Mouse (Mus musculus): ENCODE measurements around the gene 5031439G07Rik. TPM values are rescaled to one million over a fixed set of nuclear protein-coding genes. Genes with fewer than 3 reads are reported as not detected.

The 5031439G07Rik gene
- total RNA-seq, 4 experiments from 2014 or later, result 30.5 to 36.5 (median 33.8) TPM

- DNase-seq (ENCODE audit: low spot score), result no peak
Observed at GRCm38 (mm10) chr15:84995041-84995440, 6.7 kb upstream of the 5031439G07Rik start.

DNA sequence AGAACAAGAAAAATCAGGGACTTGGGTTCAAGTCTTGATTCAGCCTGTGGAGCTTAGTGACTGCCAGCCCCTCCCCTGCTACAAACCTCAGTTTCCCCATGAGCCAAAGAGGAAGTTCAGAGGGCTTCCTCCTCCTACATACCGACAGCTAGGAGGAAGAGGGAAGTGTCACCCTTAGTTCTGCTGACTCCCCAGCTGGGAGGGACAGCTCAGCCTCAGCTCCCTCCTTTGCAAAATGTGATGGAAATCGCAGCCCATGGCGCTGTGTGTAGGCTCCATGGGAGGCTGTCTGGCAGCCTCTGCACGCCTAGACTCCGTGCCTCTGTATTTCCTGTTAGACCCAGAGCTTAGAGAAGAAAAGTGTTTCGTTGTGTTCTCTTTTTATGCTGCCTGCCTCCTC, 6.1 kb upstream of the 5031439G07Rik start:
- DNase-seq (ENCODE audit: low spot score), result no peak

DNA sequence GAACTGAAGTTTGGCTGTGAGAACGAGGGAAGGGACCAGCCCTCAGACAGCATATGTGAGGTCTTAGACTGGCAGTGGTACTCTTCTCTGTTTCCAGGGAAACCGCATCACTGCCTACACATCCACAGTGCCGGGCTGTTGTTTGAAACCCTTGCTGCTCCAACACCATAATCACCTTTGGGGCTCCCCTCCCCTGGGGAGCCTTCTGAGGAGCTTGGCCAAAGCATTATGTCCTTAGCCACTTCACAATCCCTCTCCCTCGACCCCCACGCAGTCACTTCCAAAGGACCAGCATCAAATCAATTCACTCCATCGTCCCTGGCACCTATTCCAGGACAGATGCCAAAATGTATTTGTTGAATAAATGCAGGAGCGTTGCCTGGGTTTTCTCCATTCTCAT, 1.4 kb upstream of the 5031439G07Rik start:
- no peak for DNase-seq (ENCODE audit: low spot score)

- no peak for DNase-seq (ENCODE audit: low spot score)
Observed at GRCm38 (mm10) chr15:84989098-84989497, 747 bp upstream of the 5031439G07Rik start.

- no peak for DNase-seq (ENCODE audit: low spot score)
Observed at GRCm38 (mm10) chr15:84987020-84987815, 1.1 kb downstream of the 5031439G07Rik start.

DNA sequence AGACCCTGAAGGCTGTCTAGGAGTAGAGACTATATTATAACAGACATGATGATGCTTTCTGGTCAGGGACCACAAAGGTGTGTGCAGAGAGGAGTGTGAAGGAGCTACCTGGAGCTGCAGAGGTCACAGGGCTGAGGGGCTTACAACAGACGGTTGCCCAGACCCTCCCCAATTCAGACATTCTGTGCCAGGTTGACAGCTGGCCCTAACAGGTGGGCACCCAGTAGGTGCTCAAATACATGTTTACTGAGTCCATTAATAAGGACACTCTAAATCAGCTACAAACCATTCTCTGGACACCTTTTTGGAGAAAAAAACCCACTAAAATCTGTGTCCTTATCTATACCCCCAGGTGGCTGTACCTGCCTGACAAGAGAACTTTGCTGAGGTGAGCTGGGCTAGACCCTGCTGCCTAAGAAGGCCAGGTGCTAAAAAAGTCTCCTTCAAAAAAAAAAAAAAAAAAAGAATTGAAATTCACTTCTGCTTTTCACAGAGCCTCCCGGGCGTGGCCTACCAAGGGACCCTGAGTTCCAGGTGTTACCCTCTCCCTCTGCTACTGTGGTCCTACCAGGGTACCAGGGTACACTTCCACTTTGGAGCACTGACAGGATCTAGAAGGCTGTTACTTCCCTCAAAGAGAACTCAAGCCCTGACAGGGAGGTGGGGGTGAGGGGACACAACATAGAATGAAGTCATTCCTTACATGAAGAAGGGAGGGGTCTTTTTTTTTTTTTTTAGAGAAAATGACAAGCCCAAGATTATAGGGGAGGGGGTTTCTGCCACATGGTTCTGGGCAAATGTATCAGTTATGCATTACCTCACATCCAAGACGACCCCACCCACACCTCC, 2.0 kb downstream of the 5031439G07Rik start:
- DNase-seq (ENCODE audit: low spot score), result no peak

DNA sequence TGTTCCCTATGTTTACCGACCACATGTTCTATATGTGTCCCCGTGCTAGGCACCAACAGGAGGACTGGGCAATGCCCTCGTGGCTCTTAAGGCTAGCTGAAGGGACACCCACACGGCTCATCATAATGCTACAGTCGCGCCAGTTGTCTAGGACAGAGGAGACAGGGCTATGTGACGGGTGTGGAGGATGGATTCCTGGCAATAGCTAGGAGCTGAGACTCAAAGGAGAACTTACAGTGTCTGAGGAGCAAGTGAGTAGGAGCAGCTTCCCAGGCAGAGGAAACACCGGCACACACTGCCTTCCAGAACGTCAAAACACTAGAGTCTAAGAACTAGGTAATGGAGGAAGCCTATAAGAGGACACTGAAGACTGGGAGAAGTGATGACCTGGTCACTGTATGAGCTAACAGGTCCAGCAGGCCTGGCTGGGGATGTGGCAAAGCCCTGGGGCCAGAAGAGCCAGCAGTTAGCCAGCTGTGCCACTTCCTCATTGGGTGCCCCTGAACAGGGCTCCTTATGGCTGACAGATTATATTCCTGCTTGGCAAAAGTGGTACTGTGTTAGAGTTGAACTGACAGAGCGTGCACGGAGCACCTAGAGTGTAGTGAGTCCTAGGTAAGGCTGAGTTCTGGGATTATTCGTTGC, 2.7 kb downstream of the 5031439G07Rik start:
- no peak for DNase-seq (ENCODE audit: low spot score)

DNA sequence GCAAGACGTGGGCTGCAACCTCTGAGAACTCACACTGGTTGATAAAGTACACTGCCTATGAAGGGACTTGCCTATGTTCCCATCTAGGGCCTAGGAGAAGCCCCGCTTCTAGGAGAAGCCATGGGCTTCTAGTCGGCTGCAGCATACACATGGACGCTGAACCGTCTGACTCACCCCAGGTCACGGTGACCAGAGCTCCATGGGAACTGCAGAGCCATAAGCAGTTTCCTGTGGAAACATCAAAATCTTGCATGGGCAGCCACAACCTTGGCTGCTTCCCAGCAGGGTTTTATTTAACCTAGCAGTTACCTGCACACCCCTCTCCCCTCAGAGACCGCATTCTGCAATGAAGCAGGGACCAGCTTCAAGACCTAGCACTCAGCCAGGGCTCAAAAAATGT, 4.6 kb downstream of the 5031439G07Rik start:
- DNase-seq (ENCODE audit: low spot score), result no peak

DNA sequence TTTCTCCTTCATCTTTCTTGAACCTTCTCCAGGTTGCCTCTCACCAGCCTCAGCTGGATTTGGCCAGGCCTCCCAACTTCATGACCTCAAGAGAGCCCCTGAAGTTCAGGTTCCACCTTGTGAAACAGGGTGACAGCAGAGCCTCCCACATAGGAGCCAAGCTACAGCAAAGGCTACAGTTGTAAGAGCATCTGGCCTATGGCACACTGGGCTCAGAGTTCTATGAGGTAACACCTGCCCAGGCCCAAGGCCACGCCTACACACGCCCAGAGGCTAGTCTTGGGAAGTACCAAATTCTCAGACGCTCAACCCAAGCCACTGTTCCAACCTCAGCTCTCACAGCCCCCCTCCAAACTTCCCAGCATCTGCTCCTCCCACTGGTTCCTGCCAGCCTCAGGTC, 5.5 kb downstream of the 5031439G07Rik start:
- DNase-seq (ENCODE audit: low spot score), result no peak

- peak; percentile 45 for DNase-seq (ENCODE audit: low spot score)
Observed at GRCm38 (mm10) chr15:84981609-84982313, 6.6 kb downstream of the 5031439G07Rik start.

- DNase-seq (ENCODE audit: low spot score), result no peak
Observed at GRCm38 (mm10) chr15:84975729-84976128, 12.6 kb downstream of the 5031439G07Rik start.

DNA sequence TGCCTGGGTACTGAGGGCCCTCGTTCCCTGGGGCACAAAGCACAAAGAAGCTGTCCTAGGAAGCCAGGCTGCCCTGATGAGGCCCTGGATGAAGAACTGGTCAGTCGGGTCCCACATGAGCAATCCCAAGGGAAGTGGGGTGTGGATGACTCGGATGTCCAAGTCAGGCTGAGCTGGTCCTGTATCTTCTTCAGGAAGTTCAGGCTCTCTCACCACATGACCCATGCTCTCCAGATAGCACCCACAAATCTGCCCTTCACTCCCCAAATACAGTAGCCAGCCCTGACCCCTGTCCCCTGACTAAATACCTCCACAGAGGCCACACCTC, 14.8 kb downstream of the 5031439G07Rik start:
- no peak for DNase-seq (ENCODE audit: low spot score)

DNA sequence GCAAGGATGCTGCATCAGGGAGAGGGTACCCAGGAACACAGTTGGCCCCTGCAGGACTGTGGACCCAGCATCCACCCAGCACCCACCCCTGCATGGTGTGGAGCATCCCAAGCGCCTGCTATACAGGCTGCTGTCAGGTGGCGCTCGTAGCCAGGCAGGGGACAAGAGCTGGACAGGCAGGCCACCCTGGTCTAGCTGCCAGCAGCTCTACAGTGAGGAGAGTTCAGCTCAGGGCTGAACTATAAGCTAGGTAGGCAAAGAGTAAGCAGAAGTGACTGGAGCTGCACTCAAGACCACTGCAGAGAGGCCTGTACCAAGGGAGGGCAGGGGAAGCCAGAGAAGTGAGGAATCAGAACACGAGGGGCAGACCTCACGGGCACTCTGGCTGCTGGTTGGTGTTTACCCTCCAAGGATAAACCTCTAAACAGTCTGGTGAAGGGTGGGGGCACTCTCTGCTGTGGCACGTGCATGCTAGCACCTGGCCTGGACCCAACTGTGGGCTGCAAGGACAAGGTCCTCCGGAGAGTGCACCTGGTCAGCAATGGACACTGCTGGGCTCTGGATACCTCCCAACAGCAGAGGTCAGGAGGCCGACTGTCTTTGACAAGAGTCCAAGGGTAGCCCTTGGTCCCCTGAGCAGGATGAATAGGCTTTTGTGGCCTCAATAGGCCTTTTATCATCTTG, 15.3 kb downstream of the 5031439G07Rik start:
- no peak for DNase-seq (ENCODE audit: low spot score)

GRCm38 (mm10) chr15:84968534-84968933, 19.8 kb downstream of the 5031439G07Rik start:
- no peak for DNase-seq (ENCODE audit: low spot score)

- DNase-seq (ENCODE audit: low spot score), result no peak
Observed at GRCm38 (mm10) chr15:84965575-84966360, 22.6 kb downstream of the 5031439G07Rik start.

GRCm38 (mm10) chr15:84964771-84965170, 23.6 kb downstream of the 5031439G07Rik start:
- no peak for DNase-seq (ENCODE audit: low spot score)

- DNase-seq (ENCODE audit: low spot score), result no peak
Observed at GRCm38 (mm10) chr15:84962518-84962917, 25.8 kb downstream of the 5031439G07Rik start.

- DNase-seq (ENCODE audit: low spot score), result no peak
Observed at GRCm38 (mm10) chr15:84960692-84961091, 27.7 kb downstream of the 5031439G07Rik start.

DNA sequence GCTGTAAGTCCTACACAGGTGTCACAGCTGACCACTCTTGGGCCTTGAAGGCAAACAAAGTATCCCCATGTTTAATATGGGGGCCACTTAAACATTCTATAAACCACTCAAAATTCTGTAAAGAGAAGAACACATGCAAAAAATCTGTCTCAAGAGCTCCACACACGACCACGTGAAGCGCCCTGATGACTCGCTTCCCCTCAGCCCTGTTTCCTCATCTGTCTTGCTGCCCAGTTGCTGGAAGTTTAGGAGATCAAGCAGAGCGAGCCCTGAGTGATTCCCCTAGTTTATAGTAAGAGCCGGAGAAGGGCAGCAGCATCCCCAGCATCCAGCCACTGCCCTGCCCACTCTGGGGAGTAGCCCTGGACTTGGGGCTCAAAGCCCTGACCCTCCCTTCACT, 28.5 kb downstream of the 5031439G07Rik start:
- no peak for DNase-seq (ENCODE audit: low spot score)

- no peak for DNase-seq (ENCODE audit: low spot score)
Observed at GRCm38 (mm10) chr15:84958331-84958730, 30.0 kb downstream of the 5031439G07Rik start.

Data from heart, adult 8-10 months (tissue).